Mouse (Mus musculus) gastrocnemius, postnatal 25 days (tissue): ENCODE data around the gene Sec11a. TPM values are rescaled to one million over a fixed set of nuclear protein-coding genes. Genes with fewer than 3 reads are reported as not detected.
A peak's percentile ranks its signal among the peaks of the same experiment; 100 is the strongest.
"Not testable (repeated sequence)": the region's sequence is repeated elsewhere in the genome, so short reads cannot be mapped to it uniquely, and the experiment has no call there.

Experiments
- DNase-seq: peaks from one replicate; pipeline ENCODE4 v3.0.0; 2022
- total RNA-seq, 2 experiments: library from RNA; stranded (reverse); gene quantifications; 1 replicate in 1 of 2; 2 replicates in 1 of 2; pipeline ENCODE4 v1.2.3; 2021

The Sec11a gene
- total RNA-seq, 2 experiments from 2014 or later: 25.4 to 29.9 TPM

GRCm38 (mm10) chr7:80959003-80959402 lies 11.4 kb upstream of the Sec11a start:
- no peak for DNase-seq

GRCm38 (mm10) chr7:80956891-80957290 lies 9.3 kb upstream of the Sec11a start:
- no peak for DNase-seq

GRCm38 (mm10) chr7:80954251-80954650 lies 6.7 kb upstream of the Sec11a start:
- no peak for DNase-seq

- no peak for DNase-seq
Measured at GRCm38 (mm10) chr7:80952140-80952539, 4.6 kb upstream of the Sec11a start.

GRCm38 (mm10) chr7:80951461-80951860 lies 3.9 kb upstream of the Sec11a start:
- no peak for DNase-seq

- DNase-seq: no peak
Measured at GRCm38 (mm10) chr7:80939808-80940207, 7.8 kb downstream of the Sec11a start.

GRCm38 (mm10) chr7:80937304-80937666 lies 10.3 kb downstream of the Sec11a start:
- DNase-seq: not testable (repeated sequence)

GRCm38 (mm10) chr7:80936617-80937303 lies 10.8 kb downstream of the Sec11a start:
- not testable (repeated sequence) for DNase-seq

GRCm38 (mm10) chr7:80935834-80936233 lies 11.7 kb downstream of the Sec11a start:
- DNase-seq: no peak

- DNase-seq: no peak
Measured at GRCm38 (mm10) chr7:80932777-80933176, 14.8 kb downstream of the Sec11a start.

- no peak for DNase-seq
Measured at GRCm38 (mm10) chr7:80931618-80932207, 15.9 kb downstream of the Sec11a start.

- no peak for DNase-seq
Measured at GRCm38 (mm10) chr7:80923165-80923564, 24.4 kb downstream of the Sec11a start.

GRCm38 (mm10) chr7:80919647-80920008 lies 28.0 kb downstream of the Sec11a start:
- DNase-seq: no peak

GRCm38 (mm10) chr7:80918982-80919646 lies 28.5 kb downstream of the Sec11a start:
- no peak for DNase-seq

- DNase-seq: no peak
Measured at GRCm38 (mm10) chr7:80917916-80918465, 29.6 kb downstream of the Sec11a start.

GRCm38 (mm10) chr7:80912496-80912895 lies 35.1 kb downstream of the Sec11a start:
- no peak for DNase-seq

GRCm38 (mm10) chr7:80911053-80911452 lies 36.5 kb downstream of the Sec11a start:
- DNase-seq: no peak

- DNase-seq: peak; percentile 69
Measured at GRCm38 (mm10) chr7:80904921-80905515, 42.6 kb downstream of the Sec11a start, which contains the start of gene Nmb. Gene Nmb (minus strand): TSS chr7:80905076.

- no peak for DNase-seq
Measured at GRCm38 (mm10) chr7:80903625-80904422, 43.8 kb downstream of the Sec11a start.

- no peak for DNase-seq
Measured at GRCm38 (mm10) chr7:80901541-80902274, 45.9 kb downstream of the Sec11a start.

- DNase-seq: peak; percentile 88
Measured at GRCm38 (mm10) chr7:80900944-80901501, 46.6 kb downstream of the Sec11a start, which contains the start of gene Wdr73. Gene Wdr73 (minus strand): TSS chr7:80901269.
